In genomic region chr17:48938711-48939220, GRCm38 (mm10) we compare ENCODE assay signal across 11 mouse cellular contexts.
DNase-seq lines count a peak whose midpoint lies in the region.
"Had no signal": no experiment of that assay in that cellular context is flagged by ENCODE, and none has a peak within 500 bp of the region (broad histone marks: within the 10 kb centered on the region; RNA-seq: fewer than 3 reads in every experiment).

No protein-coding gene starts in this region.

- peak; percentile 62 for DNase-seq in cerebellum, postnatal 10 days
- DNase-seq in cerebellum, adult 9-10 months = no peak
- DNase-seq in layer of hippocampus, adult 11-12 months (ENCODE audit: low spot score) = peak; percentile 30
- no peak for DNase-seq in layer of hippocampus, adult 9-10 months (ENCODE audit: low spot score)
- DNase-seq in NIH3T3 (ENCODE audit: low read depth) = peak; percentile 8
- DNase-seq in kidney, postnatal 14 days = peak; percentile 75
- DNase-seq in frontal cortex, postnatal 25 days (ENCODE audit: low spot score in 2 of 2) = no peak
- no peak for DNase-seq in natural killer cell, adult 2 months (ENCODE audit: low spot score in 2 of 2)
- DNase-seq: liver, postnatal 0 days; midbrain, embryonic 14.5 days; thymus, postnatal 4 days had no signal

Comparison
In these comparisons a context has a peak if more than half of its experiments do, and no peak if none do; other contexts are left out.
1. DNase-seq: peak in cerebellum, postnatal 10 days (2 of 2), layer of hippocampus, adult 11-12 months (single experiment), NIH3T3 (single experiment) and kidney, postnatal 14 days (single experiment); none in cerebellum, adult 9-10 months (single experiment), layer of hippocampus, adult 9-10 months (single experiment), frontal cortex, postnatal 25 days (0 of 2) and natural killer cell, adult 2 months (0 of 2).